Mouse (Mus musculus) heart, adult 2 months (tissue): Measurements from ENCODE around the gene Plscr1. TPM values are rescaled to one million over a fixed set of nuclear protein-coding genes. Genes with fewer than 3 reads are reported as not detected.
A peak's percentile ranks its signal among the peaks of the same experiment; 100 is the strongest.

Experiments used
- DNase-seq, 2 experiments: peaks; one replicate each; pipeline ENCODE4 v3.0.0; 2021
- H3K27ac ChIP-seq: fragments of 200-600 bp; 2 replicates; pipeline ENCODE4 v1.8.1; 2022
- H3K27me3 ChIP-seq: fragments of 200-500 bp; 2 replicates; pipeline ENCODE4 v1.6.1; 2012; ENCODE audit warnings: mild to moderate bottlenecking, low read length, inconsistent platforms, mixed read lengths; ENCODE audit not compliant: control insufficient read depth, insufficient read depth
- H3K36me3 ChIP-seq: fragments of 200-500 bp; 2 replicates; pipeline ENCODE4 v1.6.1; 2012; ENCODE audit warnings: low read length, inconsistent platforms; ENCODE audit not compliant: control insufficient read depth, insufficient read depth
- H3K4me1 ChIP-seq: fragments of 200-500 bp; 2 replicates; pipeline ENCODE4 v1.6.1; 2011; ENCODE audit warnings: low read length; ENCODE audit not compliant: control insufficient read depth, insufficient read depth
- H3K4me3 ChIP-seq: fragments of 200-600 bp; 2 replicates; pipeline ENCODE4 v1.8.1; 2022
- H3K79me2 ChIP-seq: fragments of 200-500 bp; replicated peaks from 2 replicates; pipeline ENCODE4 v1.6.1; 2012; ENCODE audit warnings: mild to moderate bottlenecking, inconsistent platforms, low read length, moderate library complexity, mixed read lengths; ENCODE audit not compliant: control insufficient read depth, insufficient read depth
- H3K9ac ChIP-seq: fragments of 200-500 bp; 2 replicates; pipeline ENCODE4 v1.6.1; 2012; ENCODE audit warnings: low read depth, mild to moderate bottlenecking, control low read depth, inconsistent platforms, low read length, mixed read lengths
- CTCF ChIP-seq: fragments of 200-600 bp; IDR thresholded peaks from 2 replicates; pipeline ENCODE4 v1.8.1; 2022; ENCODE audit warnings: antibody characterized with exemption, mild to moderate bottlenecking, moderate library complexity
- EP300 ChIP-seq: fragments of 200-500 bp; IDR thresholded peaks from 2 replicates; pipeline ENCODE4 v1.6.1; 2011; ENCODE audit warnings: low read depth, low read length, control low read depth; ENCODE audit not compliant: insufficient read depth
- POLR2A ChIP-seq: fragments of 200-500 bp; IDR thresholded peaks from 2 replicates; pipeline ENCODE4 v1.6.1; 2011; ENCODE audit warnings: mild to moderate bottlenecking, low read depth, low read length, control low read depth; ENCODE audit not compliant: insufficient read depth
- WGBS: fragments of 180-500 bp; shearing (Covaris S2); methylation state at CpG from one replicate; pipeline ENCODE4 v1.1.7; 2018; 5-methylcytosine and 5-hydroxymethylcytosine counted together
- intact Hi-C: fragments of 180-260 bp; cut with DNase I; formaldehyde crosslinking; loops from one replicate; pipeline ENCODE4 v1.15.1; 2025
- long read RNA-seq: library from polyadenylated mRNA; stranded (forward); transcript quantifications from one replicate; pipeline ENCODE4 v2.0.0, GENCODE M21; 2021
- polyA plus RNA-seq: library from polyadenylated mRNA; depleted of rRNA; stranded (reverse); fragments of >200 nt; gene quantifications from 2 replicates; pipeline ENCODE4 v1.2.3, GENCODE M21; 2012; rRNA removed
- total RNA-seq, 2 experiments: library from RNA; stranded (reverse); gene quantifications; 2 replicates each; pipeline ENCODE4 v1.2.3; 2021

Gene Plscr1
- total RNA-seq (10 to 100 TPM; 11.0 to 14.0 TPM), polyA plus RNA-seq (6.1 and 9.9 TPM in 2 replicates)
- long read RNA-seq, transcript Plscr1-201 (9 exons, 2,302 nt): major isoform, 9 of 10 reads
- long read RNA-seq, partial matches to known transcripts: 0 of 10 reads
- long read RNA-seq, other reads (novel, unspliced or antisense): 1 of 10 reads

GRCm38 (mm10) chr9:92249447-92249852 is at the start of gene Plscr1:
Gene Plscr1 (plus strand): TSS chr9:92249750.
- Histone ChIP-seq H3K27ac (peak within 1 kb of the TSS; percentile 87), H3K27me3 (no peaks in the 10 kb centered on the region), H3K79me2 (no peaks in the 10 kb centered on the region; the same call in 1 of the 2 replicates), H3K36me3 (peaks cover 14% of the 10 kb centered on the region), H3K9ac (peak within 1 kb of the TSS; percentile 85), H3K4me3 (peak within 1 kb of the TSS; percentile 70), H3K4me1 (peaks cover 3% of the 10 kb centered on the region)
- no peak for TF ChIP-seq CTCF
- no peak for TF ChIP-seq POLR2A
- TF ChIP-seq EP300: no peak
- intact Hi-C loops: no loop called here
- no peak for DNase-seq
- 47% methylated on average over 7 of the region's 7 CpGs for whole genome bisulfite sequencing

GRCm38 (mm10) chr9:92204397-92204796 is 45.2 kb upstream of the Plscr1 start:
- H3K27me3 ChIP-seq: no peaks in the 10 kb centered on the region
- H3K27ac ChIP-seq: no peak overlapping the region
- H3K79me2 ChIP-seq: no peaks in the 10 kb centered on the region
- 40% methylated on average over 2 of the region's 2 CpGs for WGBS
- no peak overlapping the region for H3K4me3 ChIP-seq
- intact Hi-C loops: no loop called here
- DNase-seq: no peak
- H3K9ac ChIP-seq: no peak overlapping the region
- no peaks in the 10 kb centered on the region for H3K36me3 ChIP-seq
- TF ChIP-seq POLR2A (no peak), EP300 (no peak), CTCF (no peak)
- H3K4me1 ChIP-seq: no peaks in the 10 kb centered on the region; the same call in 1 of the 2 replicates

- TF ChIP-seq EP300: no peak
- TF ChIP-seq CTCF: peak; percentile 76
- intact Hi-C loops: loop anchor here (2.0 kb wide), 1 partner anchor 61 kb away; no protein-coding TSS in a partner anchor
- Histone ChIP-seq H3K27ac (no peak overlapping the region), H3K9ac (no peak overlapping the region), H3K4me1 (no peaks in the 10 kb centered on the region; the same call in none of the 2 replicates), H3K27me3 (no peaks in the 10 kb centered on the region), H3K4me3 (peak overlapping the region; percentile 26; the same call in 1 of the 2 replicates), H3K36me3 (peaks cover 3% of the 10 kb centered on the region; the same call in 1 of the 2 replicates), H3K79me2 (no peaks in the 10 kb centered on the region)
- DNase-seq: no peak
- 18% methylated on average over 4 of the region's 4 CpGs for WGBS
These were observed 42.2 kb upstream of the Plscr1 start for GRCm38 (mm10) chr9:92207307-92207706.

- no peaks in the 10 kb centered on the region for H3K27me3 ChIP-seq
- H3K4me1 ChIP-seq: no peaks in the 10 kb centered on the region; the same call in none of the 2 replicates
- H3K4me3 ChIP-seq: peak overlapping the region; percentile 26; the same call in 1 of the 2 replicates
- no peak overlapping the region for H3K27ac ChIP-seq
- no peak for DNase-seq
- intact Hi-C loops: loop anchor here (2.0 kb wide), 1 partner anchor 61 kb away; no protein-coding TSS in a partner anchor
- WGBS: 64% methylated on average over 8 of the region's 8 CpGs
- H3K36me3 ChIP-seq: peaks cover 3% of the 10 kb centered on the region; the same call in 1 of the 2 replicates
- TF ChIP-seq CTCF: no peak
- no peaks in the 10 kb centered on the region for H3K79me2 ChIP-seq
- no peak overlapping the region; the same call in 1 of the 2 replicates for H3K9ac ChIP-seq
These were observed 41.8 kb upstream of the Plscr1 start for GRCm38 (mm10) chr9:92207757-92208156.

- intact Hi-C loops: loop anchor here (5.0 kb wide), 1 partner anchor 287 kb away; no protein-coding TSS in a partner anchor
- Histone ChIP-seq H3K27ac (no peak overlapping the region), H3K4me1 (no peaks in the 10 kb centered on the region; the same call in none of the 2 replicates), H3K4me3 (no peak overlapping the region), H3K79me2 (no peaks in the 10 kb centered on the region), H3K9ac (no peak overlapping the region), H3K36me3 (peaks cover 3% of the 10 kb centered on the region; the same call in 1 of the 2 replicates), H3K27me3 (no peaks in the 10 kb centered on the region)
- TF ChIP-seq CTCF: no peak
- no peak for TF ChIP-seq EP300
- no peak for TF ChIP-seq POLR2A
- WGBS: 92% methylated on average over 3 of the region's 3 CpGs
- no peak for DNase-seq
These were observed 39.7 kb upstream of the Plscr1 start for GRCm38 (mm10) chr9:92209850-92210249.

- Histone ChIP-seq H3K4me1 (no peaks in the 10 kb centered on the region; the same call in none of the 2 replicates), H3K27me3 (no peaks in the 10 kb centered on the region), H3K4me3 (no peak overlapping the region), H3K36me3 (peaks cover 3% of the 10 kb centered on the region; the same call in 1 of the 2 replicates), H3K9ac (no peak overlapping the region), H3K27ac (no peak overlapping the region), H3K79me2 (no peaks in the 10 kb centered on the region)
- intact Hi-C loops: loop anchor here (5.0 kb wide), 1 partner anchor 287 kb away; no protein-coding TSS in a partner anchor
- no peak for TF ChIP-seq POLR2A
- TF ChIP-seq EP300: no peak
- no peak for TF ChIP-seq CTCF
- 80% methylated on average over 7 of the region's 7 CpGs for WGBS
- no peak for DNase-seq
These were observed 39.1 kb upstream of the Plscr1 start for GRCm38 (mm10) chr9:92210386-92210967.
